Mouse (Mus musculus): ENCODE measurements around the gene Pld3.

- TF ChIP-seq CTCF (IDR thresholded peaks at IDR 0.05; ENCODE audit: extremely low read depth, insufficient read depth, low read length): no peak
- no peak for TF ChIP-seq POLR2A (IDR thresholded peaks at IDR 0.05; ENCODE audit: extremely low read depth, insufficient read depth, low read length)
Observed at GRCm38 (mm10) chr7:27522967-27523366, 30.1 kb downstream of the Pld3 start, which contains the start of gene Hipk4.

Measured in cortical plate, adult 2 months (tissue).